Mouse (Mus musculus) kidney, adult 2 months (tissue): Measurements from ENCODE around the gene Arhgef15. TPM values are rescaled to one million over a fixed set of nuclear protein-coding genes. Genes with fewer than 3 reads are reported as not detected.
A peak's percentile ranks its signal among the peaks of the same experiment; 100 is the strongest.

Experiments used
- DNase-seq: peaks from one replicate; pipeline ENCODE4 v3.0.0; 2021
- H3K27ac ChIP-seq: fragments of 200-500 bp; 2 replicates; pipeline ENCODE4 v1.5.1; 2012; ENCODE audit warnings: low read depth, low read length, control low read depth, inconsistent platforms; ENCODE audit not compliant: insufficient read depth
- H3K27me3 ChIP-seq: fragments of 200-500 bp; replicated peaks from 2 replicates; pipeline ENCODE4 v1.6.1; 2012; ENCODE audit warnings: mild to moderate bottlenecking, moderate library complexity, low read length, inconsistent platforms; ENCODE audit not compliant: control insufficient read depth, insufficient read depth
- H3K36me3 ChIP-seq: fragments of 200-500 bp; 2 replicates; pipeline ENCODE4 v1.6.1; 2012; ENCODE audit warnings: mild to moderate bottlenecking, moderate library complexity, low read length, inconsistent platforms; ENCODE audit not compliant: control insufficient read depth, insufficient read depth
- H3K4me1 ChIP-seq: fragments of 200-500 bp; 2 replicates; pipeline ENCODE4 v1.6.1; 2011; ENCODE audit warnings: low read length; ENCODE audit not compliant: control insufficient read depth, insufficient read depth
- H3K4me3 ChIP-seq: fragments of 200-500 bp; 2 replicates; pipeline ENCODE4 v1.5.1; 2011; ENCODE audit warnings: mild to moderate bottlenecking, low read depth, low read length, control low read depth; ENCODE audit not compliant: insufficient read depth
- CTCF ChIP-seq: fragments of 200-500 bp; conservative IDR thresholded peaks from 2 replicates; pipeline ENCODE4 v1.5.1; 2011; ENCODE audit warnings: low read depth, mild to moderate bottlenecking, control low read depth, low read length, moderate library complexity, mixed read lengths; ENCODE audit not compliant: insufficient read depth, insufficient read length
- POLR2A ChIP-seq: fragments of 200-500 bp; IDR thresholded peaks from one replicate; pipeline ENCODE4 v1.6.1; 2011; ENCODE audit warnings: low read depth, low read length, control low read depth
- WGBS: fragments of 180-500 bp; shearing (Covaris S2); methylation state at CpG from one replicate; pipeline ENCODE4 v1.1.7; 2018; 5-methylcytosine and 5-hydroxymethylcytosine counted together
- polyA plus RNA-seq: library from polyadenylated mRNA; depleted of rRNA; stranded (reverse); fragments of >200 nt; gene quantifications from 2 replicates; pipeline ENCODE4 v1.2.3, GENCODE M21; 2012

The Arhgef15 gene
- polyA plus RNA-seq, 1 experiment, result 38.2 TPM

DNA sequence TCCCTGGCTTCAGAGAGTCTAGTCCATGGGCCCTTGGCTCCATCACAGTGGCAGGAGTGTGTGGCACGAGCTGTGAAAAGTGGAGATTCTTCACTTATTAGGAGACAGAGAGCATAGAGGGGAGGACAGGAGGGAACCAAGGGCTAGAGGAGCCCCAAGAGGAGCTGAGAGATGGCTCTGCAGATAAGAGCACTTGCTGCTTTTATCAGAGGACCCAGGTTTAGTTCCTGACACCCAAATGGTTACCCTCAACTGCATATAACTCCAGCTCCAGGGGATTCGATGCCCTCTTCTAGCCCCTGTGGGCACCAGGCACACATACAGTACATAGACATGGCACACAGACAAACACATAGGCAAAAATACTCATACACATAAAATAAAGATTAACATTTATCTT lies 32.5 kb downstream of the Arhgef15 start:
- Histone ChIP-seq H3K4me1 (no peaks in the 10 kb centered on the region; the same call in 1 of the 2 replicates), H3K36me3 (no peaks in the 10 kb centered on the region), H3K4me3 (no peak overlapping the region), H3K27me3 (no peaks in the 10 kb centered on the region), H3K27ac (no peak overlapping the region)
- no peak for DNase-seq
- 91% methylated on average over 2 of the region's 2 CpGs for WGBS
- TF ChIP-seq CTCF (no peak), POLR2A (no peak)

DNA sequence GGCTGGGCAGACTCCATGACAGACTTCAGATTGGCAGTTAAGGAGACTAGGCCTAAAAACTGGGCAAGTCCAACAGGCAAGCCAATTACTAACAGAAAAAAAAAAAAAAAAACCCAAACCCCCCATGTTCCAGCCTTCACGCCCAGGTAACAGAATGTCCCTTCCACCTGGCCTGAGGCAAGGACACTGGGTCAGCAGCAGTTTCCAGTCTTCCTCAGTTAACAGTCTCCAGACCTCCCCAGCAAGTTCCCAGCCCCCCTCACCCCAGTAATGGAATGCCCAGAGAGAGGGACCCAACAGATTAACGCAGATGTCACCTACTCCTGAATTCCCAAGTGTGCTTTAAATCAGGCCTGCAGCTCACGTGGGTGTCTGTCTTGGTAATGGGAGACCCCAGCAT lies 34.1 kb downstream of the Arhgef15 start:
- 67% methylated on average over 3 of the region's 3 CpGs for WGBS
- peak; percentile 70 for DNase-seq
- no peaks in the 10 kb centered on the region for H3K27me3 ChIP-seq
- H3K27ac ChIP-seq, result peak overlapping the region; percentile 69; the same call in 1 of the 2 replicates
- H3K4me1 ChIP-seq, result no peaks in the 10 kb centered on the region; the same call in 1 of the 2 replicates
- H3K36me3 ChIP-seq, result no peaks in the 10 kb centered on the region
- no peak overlapping the region for H3K4me3 ChIP-seq
- TF ChIP-seq CTCF, result no peak
- no peak for TF ChIP-seq POLR2A

DNA sequence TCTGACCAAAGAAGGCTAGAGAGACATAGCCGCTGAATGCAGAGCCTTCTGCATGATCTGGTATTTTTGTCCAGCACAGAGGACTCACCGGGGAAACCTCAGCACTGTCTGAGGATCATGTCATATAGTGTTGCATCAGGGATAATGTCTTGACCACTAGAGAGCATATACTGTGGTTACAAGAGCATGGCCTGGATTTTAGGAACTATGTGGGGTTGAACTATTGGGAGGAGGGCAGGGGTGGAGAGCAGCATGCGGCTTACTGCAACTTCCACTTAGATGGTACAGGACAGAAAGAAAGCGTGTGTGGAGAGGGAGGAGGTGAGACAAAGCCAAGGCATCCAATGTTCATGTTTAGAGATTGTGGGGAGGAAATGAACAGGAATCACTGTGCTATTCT lies 42.7 kb downstream of the Arhgef15 start:
- Histone ChIP-seq H3K4me3 (no peak overlapping the region), H3K27me3 (no peaks in the 10 kb centered on the region), H3K27ac (no peak overlapping the region), H3K4me1 (peaks cover 4% of the 10 kb centered on the region), H3K36me3 (no peaks in the 10 kb centered on the region)
- WGBS, result 91% methylated on average over 4 of the region's 4 CpGs
- no peak for TF ChIP-seq CTCF
- no peak for TF ChIP-seq POLR2A
- no peak for DNase-seq

DNA sequence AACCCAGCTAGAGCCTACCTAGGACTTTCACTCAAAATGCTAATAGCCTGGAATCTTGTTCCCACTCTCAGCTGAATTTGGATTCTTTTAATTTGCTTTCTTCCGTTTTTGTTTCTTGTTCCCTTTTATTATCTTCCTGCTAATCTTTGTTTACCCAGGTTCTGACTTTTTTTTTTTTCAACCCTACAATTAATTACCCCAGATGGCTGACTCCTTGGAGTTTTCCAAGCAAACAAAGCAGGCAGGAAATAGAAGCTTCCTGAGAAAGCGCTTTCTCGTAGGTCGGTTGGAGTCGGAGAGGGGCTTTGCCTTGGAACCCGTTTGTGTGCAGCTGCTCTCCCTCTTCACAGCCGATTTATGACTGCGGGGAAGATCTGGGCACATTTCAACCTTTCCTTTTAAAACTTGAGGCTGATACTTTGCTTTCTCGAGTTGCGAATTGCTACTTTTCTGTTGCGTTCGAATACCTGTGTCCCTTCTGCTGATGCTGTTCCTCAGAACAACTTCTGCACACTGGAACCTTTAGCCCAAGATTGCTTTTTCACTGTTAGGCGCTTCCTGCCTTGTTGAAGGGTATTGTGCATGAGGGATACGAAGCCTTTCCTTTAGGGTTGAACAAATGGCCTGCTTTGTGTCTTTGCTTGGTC lies 45.6 kb downstream of the Arhgef15 start:
- Histone ChIP-seq H3K36me3 (no peaks in the 10 kb centered on the region), H3K4me1 (peaks cover 4% of the 10 kb centered on the region), H3K27me3 (no peaks in the 10 kb centered on the region), H3K4me3 (no peak overlapping the region), H3K27ac (peak overlapping the region; percentile 88)
- DNase-seq, result peak; percentile 65
- WGBS, result 30% methylated on average over 14 of the region's 14 CpGs
- no peak for TF ChIP-seq CTCF

DNA sequence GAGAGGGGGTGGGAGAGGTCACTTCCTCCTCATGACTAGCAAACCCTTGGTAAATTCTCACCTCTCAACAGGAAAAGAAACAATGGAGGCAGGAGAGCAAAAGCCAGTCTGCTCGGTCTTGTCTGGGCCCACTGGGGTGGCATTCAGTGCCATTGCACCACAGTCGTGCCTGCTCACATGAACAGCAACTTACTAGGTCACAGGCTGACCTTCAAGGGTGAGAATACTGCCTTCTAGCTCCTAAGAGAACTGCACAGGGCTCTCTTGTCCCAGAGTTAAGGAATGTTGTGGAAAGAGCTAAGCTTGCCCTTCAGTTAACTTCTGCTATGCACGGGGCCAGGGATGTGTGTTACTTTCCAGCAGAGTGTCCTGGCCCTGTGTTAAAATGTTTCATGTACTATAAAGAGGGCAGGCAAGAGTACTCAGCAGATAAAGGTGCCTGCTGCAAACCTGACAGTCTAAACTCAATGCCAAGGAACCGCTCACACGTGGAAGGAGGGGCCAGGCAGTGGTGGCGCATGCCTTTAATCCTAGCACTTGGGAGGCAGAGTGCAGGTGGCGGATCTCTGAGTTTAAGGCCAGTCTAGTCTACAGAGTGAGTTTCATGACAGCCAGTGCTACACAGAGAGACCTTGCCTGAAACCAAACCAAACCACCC lies 48.3 kb downstream of the Arhgef15 start:
- 41% methylated on average over 7 of the region's 7 CpGs for WGBS
- Histone ChIP-seq H3K27me3 (no peaks in the 10 kb centered on the region), H3K4me1 (peaks cover 4% of the 10 kb centered on the region), H3K27ac (peak overlapping the region; percentile 25), H3K36me3 (peaks cover 5% of the 10 kb centered on the region), H3K4me3 (no peak overlapping the region)
- DNase-seq, result peak; percentile 57
- TF ChIP-seq POLR2A, result no peak
- no peak for TF ChIP-seq CTCF

DNA sequence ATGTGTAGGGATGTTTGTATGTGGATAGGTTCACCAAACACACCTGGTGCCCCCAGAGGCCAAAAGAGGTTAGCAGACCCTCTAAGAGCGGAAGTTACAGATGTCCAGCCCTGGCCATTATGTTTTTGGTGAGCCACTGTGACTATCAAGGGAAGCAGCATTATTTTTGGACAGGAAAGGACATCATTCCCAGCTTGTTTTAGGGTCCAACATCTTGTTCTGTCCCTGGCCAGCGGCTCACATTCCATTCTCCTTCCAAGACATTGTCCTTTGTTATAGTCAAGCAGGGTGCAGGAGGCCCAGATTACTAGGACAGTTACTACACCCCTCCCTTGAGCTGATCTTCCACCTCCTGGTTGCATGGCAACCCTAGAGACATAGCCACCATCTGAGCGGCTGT lies 50.0 kb downstream of the Arhgef15 start:
- DNase-seq, result no peak
- H3K4me3 ChIP-seq, result no peak overlapping the region
- TF ChIP-seq CTCF (no peak), POLR2A (no peak)
- H3K27ac ChIP-seq, result no peak overlapping the region; the same call in 1 of the 2 replicates
- H3K27me3 ChIP-seq, result no peaks in the 10 kb centered on the region
- H3K4me1 ChIP-seq, result peaks cover 4% of the 10 kb centered on the region
- 66% methylated on average over 3 of the region's 3 CpGs for WGBS
- peaks cover 11% of the 10 kb centered on the region for H3K36me3 ChIP-seq

DNA sequence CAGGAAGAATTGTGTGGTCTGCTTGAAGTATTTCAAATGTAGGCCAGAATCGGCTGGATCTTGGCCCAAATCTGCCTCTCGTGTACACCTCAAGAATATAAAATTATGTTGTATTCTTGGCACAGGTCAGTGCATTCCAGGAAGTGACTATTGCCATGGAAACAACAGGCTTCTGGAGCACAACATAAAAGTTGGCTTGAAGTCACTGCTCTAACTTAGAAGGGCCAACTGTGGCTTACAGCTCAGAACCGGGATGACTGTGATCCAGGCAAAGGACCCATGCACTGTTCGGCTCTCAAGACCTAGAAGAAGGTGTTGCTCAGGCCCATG lies 50.9 kb downstream of the Arhgef15 start:
- Histone ChIP-seq H3K27me3 (no peaks in the 10 kb centered on the region), H3K27ac (no peak overlapping the region), H3K4me1 (peaks cover 4% of the 10 kb centered on the region; the same call in 1 of the 2 replicates), H3K4me3 (no peak overlapping the region), H3K36me3 (peaks cover 11% of the 10 kb centered on the region)
- peak; percentile 65 for DNase-seq
- 45% methylated on average over 4 of the region's 4 CpGs for WGBS
- TF ChIP-seq POLR2A (no peak), CTCF (no peak)
